ENCODE assay signal across 35 mouse cellular contexts in the genomic region with DNA sequence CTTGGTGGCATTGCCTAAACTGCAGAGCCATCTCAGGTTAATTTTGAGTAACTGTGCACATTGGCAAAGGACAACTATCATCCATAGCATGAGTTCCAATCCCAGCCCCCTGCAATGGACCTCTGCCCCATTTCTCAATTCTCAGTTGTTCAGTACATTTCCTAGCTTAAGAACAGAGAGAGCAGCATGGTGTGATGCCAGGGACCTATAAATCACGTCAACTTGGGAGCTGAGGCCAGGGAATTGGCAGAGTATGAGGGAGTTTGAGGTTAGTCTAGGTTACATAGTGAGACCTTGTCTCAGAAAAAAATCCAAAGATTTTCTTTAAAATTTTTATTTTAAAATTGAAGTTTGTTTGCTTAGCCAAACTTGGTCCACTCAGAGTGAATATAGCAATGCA. TPM values are rescaled to one million over a fixed set of nuclear protein-coding genes. Genes with fewer than 3 reads are reported as not detected.
"Had no signal": no experiment of that assay in that cellular context is flagged by ENCODE, and none has a peak within 500 bp of the region (broad histone marks: within the 10 kb centered on the region; RNA-seq: fewer than 3 reads in every experiment).

No protein-coding gene starts in this region.

RNA-seq across cellular contexts. Expression of a gene that starts 21.0 kb away (rescaled TPM):
- total RNA-seq: gastrocnemius, adult 18-20 months; gastrocnemius, adult 8-10 months; gastrocnemius, postnatal 14 days; gastrocnemius, postnatal 36 days; granulocyte monocyte progenitor cell, adult 5-6 weeks; heart, adult 18-20 months; heart, adult 8-10 months; heart, postnatal 10 days; heart, postnatal 25 days; heart, postnatal 4 days; layer of hippocampus, adult 2 months; layer of hippocampus, postnatal 10 days; layer of hippocampus, postnatal 25 days; left cerebral cortex, adult 2 months; left cerebral cortex, postnatal 14 days; left cerebral cortex, postnatal 36 days had no signal
- polyA plus RNA-seq: heart, embryonic 10.5 days; heart, embryonic 12.5 days; heart, embryonic 14.5 days; heart, embryonic 16.5 days; hindbrain, embryonic 12.5 days; hindbrain, embryonic 14.5 days; hindbrain, embryonic 16.5 days; inflammation-experienced regulatory T-cells, adult 6 months; intestine, embryonic 15.5 days; intestine, postnatal 0 days; kidney, embryonic 15.5 days; kidney, postnatal 0 days; limb, embryonic 10.5 days; limb, embryonic 12.5 days; limb, embryonic 14.5 days; liver, embryonic 11.5 days; liver, embryonic 13.5 days; liver, embryonic 15.5 days had no signal

RNA-seq across cellular contexts. Expression of a gene that starts 23.6 kb away (rescaled TPM):
- total RNA-seq: gastrocnemius, adult 18-20 months; gastrocnemius, adult 8-10 months; gastrocnemius, postnatal 14 days; gastrocnemius, postnatal 36 days; granulocyte monocyte progenitor cell, adult 5-6 weeks; heart, adult 18-20 months; heart, adult 8-10 months; heart, postnatal 10 days; heart, postnatal 25 days; heart, postnatal 4 days; layer of hippocampus, adult 2 months; layer of hippocampus, postnatal 10 days; layer of hippocampus, postnatal 25 days; left cerebral cortex, adult 2 months; left cerebral cortex, postnatal 14 days; left cerebral cortex, postnatal 36 days had no signal
- polyA plus RNA-seq: heart, embryonic 10.5 days; heart, embryonic 12.5 days; heart, embryonic 14.5 days; heart, embryonic 16.5 days; hindbrain, embryonic 10.5 days; hindbrain, embryonic 12.5 days; hindbrain, embryonic 14.5 days; hindbrain, embryonic 16.5 days; inflammation-experienced regulatory T-cells, adult 6 months; intestine, embryonic 15.5 days; intestine, postnatal 0 days; kidney, embryonic 15.5 days; limb, embryonic 10.5 days; limb, embryonic 12.5 days; limb, embryonic 14.5 days; liver, embryonic 11.5 days; liver, embryonic 13.5 days; liver, embryonic 15.5 days had no signal

RNA-seq across cellular contexts. Expression of a gene that starts 45.2 kb away (rescaled TPM):
- total RNA-seq: gastrocnemius, adult 18-20 months; gastrocnemius, adult 8-10 months; gastrocnemius, postnatal 14 days; gastrocnemius, postnatal 36 days; granulocyte monocyte progenitor cell, adult 5-6 weeks; heart, adult 18-20 months; heart, adult 8-10 months; heart, postnatal 10 days; heart, postnatal 25 days; heart, postnatal 4 days had no signal
- polyA plus RNA-seq: heart, embryonic 10.5 days; heart, embryonic 12.5 days; heart, embryonic 14.5 days; heart, embryonic 16.5 days; hindbrain, embryonic 10.5 days; hindbrain, embryonic 12.5 days; hindbrain, embryonic 16.5 days; inflammation-experienced regulatory T-cells, adult 6 months; intestine, embryonic 15.5 days; limb, embryonic 10.5 days; limb, embryonic 12.5 days; liver, embryonic 11.5 days; liver, embryonic 13.5 days; liver, embryonic 15.5 days had no signal
